Mouse (Mus musculus) urinary bladder, postnatal 36 days (tissue): ENCODE results near the gene Crtc2.

Source experiments
- DNase-seq, 2 experiments: peaks; one replicate each; pipeline ENCODE4 v3.0.0; 2022; ENCODE audit warnings: low spot score in 2 of 2, mixed read lengths in 1 of 2

Gene Crtc2

DNA sequence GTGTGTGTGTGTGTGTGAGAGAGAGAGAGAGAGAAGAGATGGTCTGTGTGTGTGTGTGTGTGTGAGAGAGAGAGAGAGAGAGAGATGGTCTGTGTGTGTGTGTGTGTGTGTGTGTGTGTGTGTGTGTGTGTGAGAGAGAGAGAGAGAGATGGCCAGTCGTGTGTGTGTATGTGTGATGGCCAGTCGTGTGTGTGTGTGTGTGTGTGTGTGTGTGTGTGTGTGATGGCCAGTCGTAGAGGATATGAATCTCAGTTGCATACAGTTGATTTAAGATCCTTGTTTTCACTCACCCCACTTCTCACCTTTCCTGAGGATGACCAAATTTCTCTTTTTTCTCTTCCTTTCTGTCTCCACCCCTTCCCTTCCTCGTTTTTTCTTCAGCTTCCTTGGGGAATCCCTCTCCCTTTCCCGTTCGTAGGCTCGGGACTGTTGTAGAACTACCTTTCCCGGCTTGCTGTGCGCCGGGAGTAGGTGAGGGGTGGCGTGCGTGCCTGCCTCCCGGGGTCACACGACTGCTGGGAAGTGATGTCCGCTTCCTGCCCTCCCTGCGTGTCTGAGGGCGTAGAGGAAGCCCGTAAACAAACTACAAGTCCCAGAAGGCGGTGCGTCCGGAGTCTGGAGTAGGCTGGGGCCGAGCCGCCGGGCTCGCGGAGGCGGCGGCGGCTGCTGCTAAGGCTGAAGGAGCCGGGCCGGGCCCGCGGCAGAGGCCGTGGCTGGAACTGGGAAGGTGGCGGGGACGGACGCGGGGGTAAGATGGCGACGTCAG lies at the start of gene Crtc2:
Gene Crtc2, plus strand, starts transcription at position 511 of the 766 bp plus-strand sequence.
- peak; percentile 89 to 96 for DNase-seq

DNA sequence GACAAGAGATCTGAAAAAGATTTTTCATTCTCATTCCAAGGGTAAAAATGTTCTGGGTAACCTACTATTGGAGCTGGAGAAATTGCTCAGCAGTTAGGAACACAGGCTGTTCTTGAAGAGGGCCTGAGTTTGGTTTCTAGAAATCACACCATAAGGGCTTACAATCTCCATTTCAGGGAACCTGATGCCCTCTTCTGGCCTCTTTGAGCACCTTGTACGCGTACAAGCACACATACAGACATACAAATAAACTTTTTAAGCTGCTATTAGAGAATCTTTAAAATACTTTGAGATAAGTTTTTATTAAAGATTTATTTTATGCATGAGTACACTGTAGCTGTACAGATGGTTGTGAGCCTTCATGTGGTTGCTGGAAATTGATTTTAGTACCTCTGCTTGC lies 49.4 kb upstream of the Crtc2 start:
- DNase-seq = no peak

DNA sequence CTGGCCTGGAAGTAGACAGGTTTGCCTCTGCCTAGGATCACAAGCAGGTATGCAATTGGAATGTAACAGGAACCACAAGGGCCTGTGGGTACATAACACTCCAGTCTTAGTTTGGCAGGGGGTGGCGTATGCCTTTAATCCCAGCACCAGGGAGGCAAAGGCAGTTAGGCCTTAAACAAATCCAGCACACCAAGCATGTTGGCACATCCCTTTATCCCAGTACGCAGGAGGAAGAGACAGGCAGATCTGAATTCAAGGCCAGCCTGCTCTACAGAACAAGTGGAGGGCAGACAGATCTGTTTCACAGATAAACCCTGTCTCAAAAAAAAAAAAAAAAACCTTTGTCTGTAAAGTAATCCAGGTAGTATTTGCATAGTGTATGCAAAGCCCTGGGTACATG lies 45.3 kb upstream of the Crtc2 start:
- no peak for DNase-seq

- DNase-seq = no peak
Observed at GRCm38 (mm10) chr3:90209908-90210566, 43.9 kb upstream of the Crtc2 start.

DNA sequence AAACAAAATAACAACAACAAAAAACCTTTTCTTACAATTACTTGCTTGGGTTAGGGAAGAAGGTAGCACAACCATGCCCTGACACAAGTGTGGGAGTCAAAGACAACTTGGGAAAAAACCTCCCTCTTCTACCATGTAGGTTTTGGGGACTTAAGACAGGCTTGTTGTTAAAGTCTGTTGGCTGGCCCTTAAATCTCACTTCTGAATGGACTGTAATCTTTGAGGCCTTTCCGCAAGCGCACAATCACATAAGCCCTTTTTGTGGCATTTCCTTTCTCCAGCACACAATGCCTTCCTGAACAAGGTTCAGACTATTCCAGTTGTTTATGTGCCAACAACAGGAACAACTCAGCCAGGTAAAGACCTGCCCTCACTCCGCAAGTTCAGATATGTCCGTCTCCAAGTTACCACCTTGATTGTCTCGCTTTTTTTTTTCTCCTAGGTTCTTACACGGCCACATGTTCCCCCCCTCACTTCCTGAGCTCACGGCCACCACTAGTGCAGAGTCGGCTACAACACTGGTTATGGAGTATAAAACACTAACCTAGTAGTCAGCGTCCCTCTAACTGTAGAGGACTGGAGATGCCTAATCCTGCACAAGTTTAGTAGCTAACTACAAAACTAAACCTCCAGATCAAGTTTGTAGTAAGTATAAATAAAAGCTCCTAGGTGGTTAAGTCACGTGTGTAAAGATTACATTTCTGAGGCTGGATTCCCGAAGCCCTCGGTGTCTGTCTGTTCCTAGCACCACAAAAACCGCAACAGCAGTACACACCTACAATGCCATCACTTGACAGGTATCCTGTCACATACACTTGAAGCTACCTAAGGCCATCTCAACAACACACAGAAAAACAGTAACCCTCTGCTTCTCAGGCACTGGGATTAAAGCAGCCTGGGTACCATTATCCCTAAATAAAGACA lies 42.2 kb upstream of the Crtc2 start:
- DNase-seq = no peak

DNA sequence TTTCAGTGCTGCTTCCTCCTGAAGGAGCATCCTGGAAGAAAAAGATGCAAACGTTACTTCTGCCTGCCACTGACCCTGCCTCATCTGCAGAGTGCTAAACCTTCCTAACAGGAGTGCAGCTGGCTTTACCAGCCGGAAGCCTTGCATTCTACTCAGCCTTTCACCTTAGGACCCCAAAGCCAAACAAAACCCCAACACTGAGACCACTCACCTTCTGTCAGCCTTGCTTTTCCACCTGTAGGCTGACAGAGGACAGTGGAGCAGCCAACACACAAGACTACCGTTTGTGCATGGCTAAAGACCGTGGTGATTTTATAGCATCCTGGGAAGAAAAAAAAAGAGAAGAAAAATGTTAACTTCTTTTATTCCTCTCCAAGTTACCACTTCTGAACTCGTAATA lies 41.2 kb upstream of the Crtc2 start:
- DNase-seq = no peak

GRCm38 (mm10) chr3:90213377-90213866 lies 40.5 kb upstream of the Crtc2 start, which contains the start of the genes Rps27 and Rab13:
TSS of gene Rps27 (minus strand) at chr3:90213651.
TSS of gene Rab13 (plus strand) at chr3:90213695.
- peak; percentile 88 to 89 for DNase-seq

- no peak for DNase-seq
Observed at GRCm38 (mm10) chr3:90213956-90214684, 39.8 kb upstream of the Crtc2 start.

- no peak for DNase-seq
Observed at GRCm38 (mm10) chr3:90215825-90216380, 38.1 kb upstream of the Crtc2 start.

DNA sequence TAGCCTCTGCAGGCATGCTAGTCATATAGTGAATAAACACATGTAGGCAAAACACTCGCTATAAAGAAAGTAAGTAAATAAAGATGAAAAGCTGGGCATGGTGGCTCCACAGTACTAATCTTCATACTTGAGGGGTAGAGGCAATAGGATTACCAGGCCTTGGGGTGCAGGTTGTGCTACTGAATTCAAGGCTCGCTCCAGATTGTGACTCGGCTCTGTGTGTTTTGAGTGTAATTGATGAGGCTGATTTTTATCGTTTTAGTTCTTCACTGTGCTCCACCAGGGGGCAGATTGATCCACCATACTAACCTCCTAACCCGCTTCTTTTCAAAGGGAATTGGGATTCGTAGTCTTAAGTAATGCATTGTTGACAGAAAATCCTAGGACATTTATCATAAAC lies 33.9 kb upstream of the Crtc2 start:
- DNase-seq = peak; percentile 43 to 46

- DNase-seq = peak; percentile 70 to 86
Observed at GRCm38 (mm10) chr3:90220531-90220951, 33.4 kb upstream of the Crtc2 start.

- no peak for DNase-seq
Observed at GRCm38 (mm10) chr3:90221123-90221522, 32.8 kb upstream of the Crtc2 start.

GRCm38 (mm10) chr3:90222455-90222854 lies 31.5 kb upstream of the Crtc2 start:
- DNase-seq = no peak

DNA sequence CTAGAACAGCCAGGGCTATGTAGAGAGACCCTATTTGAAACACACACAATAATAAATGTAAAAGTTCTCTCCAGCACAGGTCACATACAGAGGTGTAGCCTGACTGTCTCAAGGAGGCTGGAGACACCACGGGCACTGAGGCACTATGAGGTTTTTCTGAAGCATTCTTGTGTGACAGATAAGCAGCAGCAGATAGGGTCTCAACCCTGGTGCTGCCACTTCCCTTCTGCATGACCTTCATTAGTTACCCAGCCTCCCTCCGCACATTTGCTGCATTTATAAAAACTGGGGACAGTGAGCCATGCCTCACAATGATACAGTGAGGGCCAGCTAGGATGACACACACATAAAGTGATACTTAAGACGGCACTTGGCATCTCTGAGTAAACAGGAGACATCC lies 31.0 kb upstream of the Crtc2 start:
- no peak for DNase-seq

- DNase-seq = no peak
Observed at GRCm38 (mm10) chr3:90224331-90224730, 29.6 kb upstream of the Crtc2 start.

- no peak for DNase-seq
Observed at GRCm38 (mm10) chr3:90231075-90231474, 22.9 kb upstream of the Crtc2 start.

DNA sequence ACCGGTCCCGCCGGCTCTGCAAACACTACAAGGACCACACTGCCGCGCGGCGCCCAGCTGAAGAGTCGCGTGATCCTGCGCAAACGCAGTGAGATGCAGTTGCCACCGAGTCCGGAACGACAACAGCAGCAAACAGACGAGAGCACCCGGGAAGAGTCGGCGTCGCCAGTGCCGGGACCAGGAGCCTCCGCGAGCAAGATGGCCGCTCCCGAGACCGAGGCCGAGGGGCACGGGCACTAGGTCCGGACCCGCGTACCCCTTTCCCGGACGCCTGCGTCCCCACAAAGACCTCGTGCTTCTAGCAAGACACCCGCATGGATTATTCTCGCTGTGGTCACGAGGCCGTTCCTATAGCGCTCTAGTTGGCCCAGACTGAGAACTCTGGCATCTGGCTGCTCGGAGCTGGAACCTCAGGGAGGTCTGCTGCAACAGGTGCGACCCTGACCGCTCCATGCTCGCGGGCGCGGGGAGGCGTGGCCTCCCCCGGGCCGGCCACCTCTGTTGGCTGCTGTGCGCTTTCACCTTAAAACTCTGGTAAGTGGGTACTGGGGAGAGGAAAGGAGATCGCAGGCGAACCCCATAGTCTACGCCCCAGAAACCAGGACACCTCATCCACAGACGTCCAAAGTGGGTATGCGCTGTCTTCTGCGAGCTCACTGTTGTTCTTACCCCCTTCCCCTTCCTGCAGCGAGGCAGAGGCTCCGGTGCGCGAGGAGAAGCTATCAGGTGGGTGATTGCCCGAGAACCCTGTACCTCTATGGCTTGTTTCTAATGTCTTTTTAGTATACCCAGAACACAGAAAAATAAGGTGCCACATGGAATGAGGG lies 22.2 kb upstream of the Crtc2 start, which contains the start of gene Jtb:
Gene Jtb, plus strand, starts transcription at position 91 of the 827 bp plus-strand sequence.
- peak; percentile 85 to 94 for DNase-seq

DNA sequence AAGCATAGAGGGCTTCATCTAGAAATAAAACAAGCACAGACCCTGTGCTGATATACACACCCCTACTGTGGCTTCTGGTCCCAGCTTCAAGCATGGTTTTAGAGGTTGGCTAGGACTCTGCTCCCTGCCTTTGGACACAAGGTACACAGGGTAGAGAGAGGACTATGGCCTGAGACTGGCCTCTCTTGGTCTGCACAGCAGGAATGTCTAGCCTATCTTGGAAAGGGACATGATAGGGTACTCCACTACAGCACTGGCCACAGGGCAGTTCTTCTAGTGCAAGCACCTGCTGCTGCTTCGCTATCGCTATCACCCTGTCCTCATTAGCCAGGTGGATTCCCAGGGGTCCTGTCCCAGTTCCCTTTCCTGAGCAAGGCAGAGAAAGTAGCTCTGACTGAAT lies 12.7 kb upstream of the Crtc2 start:
- no peak for DNase-seq

DNA sequence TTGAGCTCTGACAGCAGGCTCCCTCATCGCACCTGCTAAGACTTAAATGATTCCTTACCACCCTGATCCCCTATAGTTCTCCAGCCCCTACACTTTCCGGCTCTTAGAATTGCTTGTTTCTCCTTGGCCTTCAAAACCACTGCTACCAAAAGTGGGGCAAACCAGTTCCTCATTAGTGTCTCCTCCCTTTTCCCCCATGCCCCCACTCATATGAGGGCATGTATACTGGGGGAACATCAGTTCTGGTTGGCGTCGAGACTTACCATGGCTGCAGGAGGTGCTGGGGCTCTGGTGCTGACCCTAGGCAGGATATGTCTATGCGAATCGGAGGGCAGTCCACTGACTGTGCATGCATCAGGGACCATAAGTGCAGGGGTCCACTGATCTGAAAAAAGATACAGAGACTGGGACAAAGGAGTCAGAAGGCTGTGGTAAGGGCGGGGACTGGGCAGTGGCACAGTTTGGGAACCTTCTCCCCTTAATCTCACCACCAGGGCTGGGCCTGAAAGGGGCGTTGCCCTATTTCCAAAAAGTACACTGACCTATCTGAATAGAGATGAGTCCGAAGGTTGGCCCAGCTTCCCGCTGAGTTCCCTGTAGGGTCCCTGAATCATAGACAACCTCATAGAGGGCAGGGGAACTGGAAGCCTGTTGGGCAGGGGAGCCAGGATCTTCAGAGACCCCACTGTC lies 12.1 kb upstream of the Crtc2 start:
- no peak for DNase-seq
